Comparison of ENCODE assay signal across 1 mouse cellular context in the genomic region with DNA sequence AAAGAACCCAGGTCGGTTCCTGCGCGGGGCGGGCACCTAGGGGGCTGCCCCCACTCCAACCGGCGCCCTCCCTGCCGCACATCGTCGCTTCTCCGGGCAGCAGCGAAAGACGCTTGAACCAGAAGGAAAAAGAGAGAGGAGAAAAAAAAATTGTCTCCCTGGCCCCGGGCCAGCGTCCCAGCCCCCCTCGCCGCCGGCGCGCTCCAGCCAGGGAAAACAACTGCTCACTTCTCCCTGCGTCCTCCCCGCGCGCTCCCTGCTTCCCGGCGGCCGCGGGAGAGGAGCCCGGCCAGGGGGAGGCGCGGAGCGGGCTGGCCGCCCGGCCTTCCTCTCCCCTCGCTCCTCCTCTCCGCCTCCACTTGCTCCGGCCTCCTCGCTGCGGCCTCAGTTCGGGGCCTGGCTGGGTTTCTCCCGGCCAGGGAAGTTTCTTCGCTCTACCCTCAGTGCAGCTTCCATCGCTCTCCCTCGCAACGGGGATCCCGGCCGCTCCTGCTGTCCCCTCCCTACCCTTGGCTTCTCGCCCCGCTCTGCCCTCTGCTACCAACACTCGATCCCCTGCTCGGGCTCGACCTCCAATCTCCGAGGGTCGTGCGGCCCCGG.
TF ChIP-seq lines count a peak whose summit lies in the region.

No protein-coding gene starts in this region.

TF ChIP-seq in myocyte, 11 proteins besides CTCF, POLR2A, EP300 and RAD21 (continued from another document):
- TF ChIP-seq SRF (IDR thresholded peaks at IDR 0.05; ENCODE audit: control insufficient read depth, insufficient read length, low read depth) = no peak
- no peak for TF ChIP-seq TCF12 (IDR thresholded peaks at IDR 0.05; ENCODE audit: insufficient read depth, poor library complexity, severe bottlenecking)
TF ChIP-seq in myocyte: peak in this region for 2.
